Mouse (Mus musculus) cerebellum, postnatal 25 days (tissue): Measurements from ENCODE around the gene Dars.
"Not testable (repeated sequence)": the region's sequence is repeated elsewhere in the genome, so short reads cannot be mapped to it uniquely, and the experiment has no call there.

Experiments
- DNase-seq, 2 experiments: peaks; one replicate each; pipeline ENCODE4 v3.0.0; 2021; ENCODE audit warnings: mixed read lengths in 2 of 2

Dars gene

DNA sequence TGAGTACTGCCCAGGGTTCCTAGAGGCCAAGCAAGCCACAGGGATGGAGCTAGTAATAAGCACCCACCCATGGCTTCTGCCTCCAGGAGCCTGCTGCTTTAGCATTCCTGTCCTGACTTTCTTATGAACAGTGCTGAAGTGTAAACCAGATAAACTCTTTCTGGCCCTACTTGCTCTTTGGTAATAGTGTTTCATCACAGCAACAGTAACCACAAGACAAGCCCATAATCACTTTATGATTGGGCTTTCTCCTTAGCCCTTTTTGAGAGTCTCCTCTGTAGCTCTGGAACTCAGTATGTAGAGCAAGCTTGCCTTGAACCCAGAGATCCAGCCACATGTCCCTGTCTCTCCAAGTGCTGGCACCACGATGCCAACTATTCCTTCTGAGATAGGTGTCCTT, 86.9 kb downstream of the Dars start:
- no peak for DNase-seq

DNA sequence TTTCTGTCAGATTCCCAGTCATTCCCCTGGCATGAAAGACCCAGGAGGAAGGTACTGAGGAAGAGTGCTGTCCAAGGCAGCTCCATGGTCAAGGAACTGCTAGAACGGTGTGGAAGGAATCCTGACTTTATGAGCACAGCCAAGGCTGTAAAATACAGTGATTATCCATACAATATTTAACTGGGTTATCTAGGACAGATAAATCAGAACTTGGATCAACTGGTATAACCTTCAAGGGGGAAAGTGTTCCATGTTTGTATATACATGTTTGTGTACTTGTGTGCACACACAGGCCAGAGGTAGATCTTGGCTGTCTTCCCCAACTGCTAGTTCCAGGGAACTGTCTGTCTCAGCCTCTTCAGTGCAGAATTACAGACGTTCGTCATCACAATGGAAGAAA, 89.0 kb downstream of the Dars start, which contains the start of gene Lct:
TSS of gene Lct (minus strand) at position 101 of the 400 bp plus-strand sequence.
- DNase-seq, result no peak

GRCm38 (mm10) chr1:128327165-128327564, 90.0 kb downstream of the Dars start:
- no peak for DNase-seq

DNA sequence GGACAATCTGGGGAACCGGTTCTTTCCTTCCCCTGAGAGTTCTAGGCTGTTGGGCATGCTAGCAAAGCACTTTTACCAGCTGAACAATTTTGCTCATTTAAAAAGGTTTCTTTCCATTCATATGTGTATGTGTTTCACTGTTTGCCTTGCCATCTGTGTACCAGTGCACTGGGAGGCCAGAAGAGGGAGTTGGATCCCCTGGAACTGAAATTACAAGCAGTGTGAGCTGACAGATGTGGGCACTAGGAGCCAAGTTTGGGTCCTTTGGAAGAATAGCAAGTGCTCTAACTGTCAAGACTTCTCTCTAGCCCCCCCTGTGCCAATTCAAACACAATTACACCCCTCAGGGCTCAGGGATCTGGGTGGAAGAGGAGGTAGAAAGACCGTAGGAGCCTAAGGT, 92.4 kb downstream of the Dars start:
- DNase-seq, result no peak

- DNase-seq, result no peak
These were observed 94.0 kb downstream of the Dars start for GRCm38 (mm10) chr1:128323026-128323643.

DNA sequence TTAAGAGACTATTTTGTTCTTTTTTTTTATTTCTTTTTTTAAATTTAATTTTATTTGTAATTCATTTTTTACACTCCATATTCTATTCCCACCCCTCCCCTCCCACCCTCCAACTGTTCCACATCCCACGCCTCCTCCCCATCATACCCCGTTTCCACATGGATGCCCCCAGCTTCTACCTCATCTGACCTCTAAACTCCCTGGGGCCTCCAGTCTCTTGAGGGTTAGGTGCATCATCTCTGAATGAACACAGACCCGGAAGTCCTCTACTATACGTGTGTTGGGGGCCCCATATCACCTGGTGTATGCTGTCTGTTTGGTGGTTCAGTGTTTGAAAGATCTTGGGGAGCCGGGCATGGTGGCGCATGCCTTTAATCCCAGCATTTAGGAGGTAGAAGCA, 97.9 kb downstream of the Dars start:
- DNase-seq, result not testable (repeated sequence)

DNA sequence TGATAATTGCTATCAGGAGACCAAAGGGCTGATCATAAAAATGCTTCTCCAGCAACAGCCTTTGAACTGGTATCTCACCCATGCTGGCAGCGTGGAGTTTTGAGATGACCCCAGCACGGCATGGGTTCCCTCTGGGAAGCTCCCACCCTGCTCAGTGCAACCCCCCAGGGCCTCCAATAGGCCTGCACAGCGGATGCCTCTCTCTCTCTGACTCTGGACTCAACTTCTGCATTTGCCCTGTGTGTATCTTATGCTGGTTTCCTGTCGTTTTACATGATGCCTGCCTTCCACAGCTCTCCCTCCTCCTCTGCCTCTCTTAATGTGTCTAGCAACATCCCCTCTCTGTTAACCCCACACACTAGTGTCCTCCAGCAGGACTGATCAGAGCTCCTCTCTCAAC, 102.5 kb downstream of the Dars start:
- DNase-seq, result no peak
